Mouse (Mus musculus) heart, embryonic 12.5 days (tissue): ENCODE measurements around the gene Vps29. TPM values are rescaled to one million over a fixed set of nuclear protein-coding genes. Genes with fewer than 3 reads are reported as not detected.
A peak's percentile ranks its signal among the peaks of the same experiment; 100 is the strongest.

Experiments used
- ATAC-seq: fragments of 200-750 bp; cut with Nextera tagmentation; 2 replicates; pipeline ENCODE4 v1.8.0; 2017; ENCODE audit warnings: moderate TSS enrichment, moderate library complexity; ENCODE audit not compliant: insufficient number of reproducible peaks, low FRiP score
- H3K27ac ChIP-seq: fragments of 300-500 bp; sonication (generic); 2 replicates; pipeline ENCODE4 v1.5.1; 2016; ENCODE audit warnings: mild to moderate bottlenecking, moderate library complexity; ENCODE audit not compliant: poor library complexity, severe bottlenecking
- H3K27me3 ChIP-seq: fragments of 300-500 bp; sonication (generic); replicated peaks from 2 replicates; pipeline ENCODE4 v1.6.1; 2016; ENCODE audit warnings: mild to moderate bottlenecking, moderate library complexity
- H3K36me3 ChIP-seq: fragments of 300-500 bp; sonication (generic); 2 replicates; pipeline ENCODE4 v1.6.1; 2016; ENCODE audit warnings: mild to moderate bottlenecking, moderate library complexity
- H3K4me1 ChIP-seq: fragments of 300-500 bp; sonication (generic); replicated peaks from 2 replicates; pipeline ENCODE4 v1.6.1; 2016; ENCODE audit warnings: mild to moderate bottlenecking
- H3K4me2 ChIP-seq: fragments of 300-500 bp; sonication (generic); 2 replicates; pipeline ENCODE4 v1.6.1; 2016; ENCODE audit warnings: mild to moderate bottlenecking, moderate library complexity
- H3K4me3 ChIP-seq: fragments of 300-500 bp; sonication (generic); 2 replicates; pipeline ENCODE4 v1.5.1; 2016; ENCODE audit warnings: mild to moderate bottlenecking
- H3K9ac ChIP-seq: fragments of 300-500 bp; sonication (generic); 2 replicates; pipeline ENCODE4 v1.6.1; 2016; ENCODE audit warnings: mild to moderate bottlenecking, moderate library complexity
- H3K9me3 ChIP-seq: fragments of 300-500 bp; sonication (generic); replicated peaks from 2 replicates; pipeline ENCODE4 v1.6.1; 2016; ENCODE audit warnings: mild to moderate bottlenecking, moderate library complexity
- WGBS: fragments of 180-500 bp; shearing (Covaris S2); methylation state at CpG from one replicate; pipeline ENCODE4 v1.1.7; 2016; 5-methylcytosine and 5-hydroxymethylcytosine counted together
- polyA plus RNA-seq: library from polyadenylated mRNA; unstranded; fragments of >200 nt; fragmentation: Nextera tagmentation; extraction: Ambion mirVana; gene quantifications from 2 replicates; pipeline ENCODE4 v1.2.1, GENCODE M21; 2016

Vps29 gene
- polyA plus RNA-seq, 1 experiment from 2014 or later: 232 TPM

GRCm38 (mm10) chr5:122378171-122378570 lies 24.0 kb downstream of the Vps29 start:
- Histone ChIP-seq H3K27me3 (no peaks in the 10 kb centered on the region), H3K4me1 (peaks cover 8% of the 10 kb centered on the region), H3K27ac (no peak overlapping the region), H3K9ac (no peak overlapping the region), H3K36me3 (peaks cover 59% of the 10 kb centered on the region), H3K4me3 (no peak overlapping the region), H3K9me3 (no peaks in the 10 kb centered on the region), H3K4me2 (no peak overlapping the region)
- ATAC-seq: no peak
- WGBS: 87% methylated on average over 12 of the region's 12 CpGs

GRCm38 (mm10) chr5:122379374-122380155 lies 25.4 kb downstream of the Vps29 start:
- H3K27me3 ChIP-seq: no peaks in the 10 kb centered on the region
- peak; percentile 53; the same call in 1 of the 2 replicates for ATAC-seq

GRCm38 (mm10) chr5:122390006-122390405 lies 35.8 kb downstream of the Vps29 start:
- 84% methylated on average over 5 of the region's 5 CpGs for WGBS

More at GRCm38 (mm10) chr5:122379374-122380155, 25.4 kb downstream of the Vps29 start:
- no peak overlapping the region for H3K4me3 ChIP-seq
- H3K36me3 ChIP-seq: peaks cover 56% of the 10 kb centered on the region
- H3K27ac ChIP-seq: no peak overlapping the region
- WGBS: 57% methylated on average over 11 of the region's 11 CpGs
- no peak overlapping the region for H3K9ac ChIP-seq
- H3K9me3 ChIP-seq: no peaks in the 10 kb centered on the region
- no peak overlapping the region for H3K4me2 ChIP-seq
- H3K4me1 ChIP-seq: peaks cover 4% of the 10 kb centered on the region; the same call in 1 of the 2 replicates

GRCm38 (mm10) chr5:122390671-122391070 lies 36.5 kb downstream of the Vps29 start:
- H3K36me3 ChIP-seq: peaks cover 12% of the 10 kb centered on the region
- H3K9ac ChIP-seq: no peak overlapping the region
- H3K27ac ChIP-seq: no peak overlapping the region
- H3K4me2 ChIP-seq: no peak overlapping the region
- no peak for ATAC-seq
- no peak overlapping the region for H3K4me3 ChIP-seq
- H3K4me1 ChIP-seq: peaks cover 9% of the 10 kb centered on the region
- H3K9me3 ChIP-seq: no peaks in the 10 kb centered on the region
- H3K27me3 ChIP-seq: no peaks in the 10 kb centered on the region

More at GRCm38 (mm10) chr5:122390006-122390405, 35.8 kb downstream of the Vps29 start:
- Histone ChIP-seq H3K9me3 (no peaks in the 10 kb centered on the region), H3K27me3 (no peaks in the 10 kb centered on the region), H3K27ac (no peak overlapping the region), H3K4me3 (no peak overlapping the region), H3K36me3 (peaks cover 8% of the 10 kb centered on the region), H3K9ac (no peak overlapping the region), H3K4me1 (peaks cover 9% of the 10 kb centered on the region), H3K4me2 (no peak overlapping the region)
- ATAC-seq: no peak

GRCm38 (mm10) chr5:122391178-122391785 lies 37.1 kb downstream of the Vps29 start:
- Histone ChIP-seq H3K9ac (no peak overlapping the region), H3K4me1 (peaks cover 9% of the 10 kb centered on the region), H3K27me3 (no peaks in the 10 kb centered on the region), H3K36me3 (peaks cover 12% of the 10 kb centered on the region), H3K9me3 (no peaks in the 10 kb centered on the region), H3K4me3 (peak overlapping the region; percentile 87; the same call in 1 of the 2 replicates), H3K27ac (no peak overlapping the region), H3K4me2 (peak overlapping the region; percentile 84; the same call in 1 of the 2 replicates)
- ATAC-seq: no peak
- WGBS: 50% methylated on average over 16 of the region's 16 CpGs

- Histone ChIP-seq H3K9ac (peak within 1 kb of the TSS; percentile 87), H3K27ac (peak within 1 kb of the TSS; percentile 48), H3K4me3 (peak within 1 kb of the TSS; percentile 87), H3K36me3 (peaks cover 16% of the 10 kb centered on the region), H3K27me3 (no peaks in the 10 kb centered on the region), H3K4me1 (peaks cover 13% of the 10 kb centered on the region), H3K4me2 (peak within 1 kb of the TSS; percentile 84), H3K9me3 (no peaks in the 10 kb centered on the region)
- WGBS: under 1% methylated on average over 39 of the region's 39 CpGs
- peak; percentile 90 for ATAC-seq
Measured at GRCm38 (mm10) chr5:122391786-122392180, 37.6 kb downstream of the Vps29 start, which contains the start of gene Arpc3. Gene Arpc3 (plus strand): TSS chr5:122391878.

GRCm38 (mm10) chr5:122392227-122393004 lies 38.2 kb downstream of the Vps29 start:
- peaks cover 15% of the 10 kb centered on the region for H3K4me1 ChIP-seq
- peak overlapping the region; percentile 48; the same call in 1 of the 2 replicates for H3K27ac ChIP-seq
- peaks cover 22% of the 10 kb centered on the region for H3K36me3 ChIP-seq
- 8% methylated on average over 19 of the region's 19 CpGs for WGBS
- H3K9ac ChIP-seq: peak overlapping the region; percentile 87
- H3K4me2 ChIP-seq: peak overlapping the region; percentile 84
- H3K27me3 ChIP-seq: no peaks in the 10 kb centered on the region
- H3K9me3 ChIP-seq: no peaks in the 10 kb centered on the region
- ATAC-seq: 0 out of 2 replicates have a peak, but pooled peaks have one; percentile 52
- peak overlapping the region; percentile 87 for H3K4me3 ChIP-seq

GRCm38 (mm10) chr5:122393887-122394286 lies 39.7 kb downstream of the Vps29 start:
- peaks cover 23% of the 10 kb centered on the region for H3K4me1 ChIP-seq
- no peaks in the 10 kb centered on the region for H3K27me3 ChIP-seq
- no peak overlapping the region for H3K4me2 ChIP-seq
- ATAC-seq: no peak
- no peak overlapping the region for H3K27ac ChIP-seq
- 43% methylated on average over 2 of the region's 2 CpGs for WGBS
- peaks cover 30% of the 10 kb centered on the region for H3K36me3 ChIP-seq
- H3K9me3 ChIP-seq: no peaks in the 10 kb centered on the region
- no peak overlapping the region for H3K9ac ChIP-seq
- no peak overlapping the region for H3K4me3 ChIP-seq

- Histone ChIP-seq H3K4me2 (no peak overlapping the region), H3K27ac (peak overlapping the region; percentile 72), H3K36me3 (peaks cover 49% of the 10 kb centered on the region), H3K4me3 (no peak overlapping the region), H3K27me3 (no peaks in the 10 kb centered on the region), H3K4me1 (peaks cover 40% of the 10 kb centered on the region), H3K9ac (no peak overlapping the region), H3K9me3 (no peaks in the 10 kb centered on the region)
- ATAC-seq: peak; percentile 51
- WGBS: 64% methylated on average over 10 of the region's 10 CpGs
Measured at GRCm38 (mm10) chr5:122396791-122397190, 42.6 kb downstream of the Vps29 start.

GRCm38 (mm10) chr5:122397495-122397894 lies 43.3 kb downstream of the Vps29 start:
- no peak for ATAC-seq
- Histone ChIP-seq H3K4me2 (no peak overlapping the region), H3K27me3 (no peaks in the 10 kb centered on the region), H3K4me1 (peaks cover 37% of the 10 kb centered on the region), H3K36me3 (peaks cover 56% of the 10 kb centered on the region), H3K4me3 (no peak overlapping the region), H3K9me3 (no peaks in the 10 kb centered on the region), H3K27ac (no peak overlapping the region), H3K9ac (no peak overlapping the region)
- 88% methylated on average over 8 of the region's 8 CpGs for WGBS

- 89% methylated on average over 8 of the region's 8 CpGs for WGBS
- Histone ChIP-seq H3K27ac (no peak overlapping the region), H3K4me1 (peaks cover 31% of the 10 kb centered on the region)
Measured at GRCm38 (mm10) chr5:122399871-122400270, 45.7 kb downstream of the Vps29 start.

More at GRCm38 (mm10) chr5:122399871-122400270, 45.7 kb downstream of the Vps29 start:
- Histone ChIP-seq H3K27me3 (no peaks in the 10 kb centered on the region), H3K4me3 (no peak overlapping the region), H3K4me2 (no peak overlapping the region), H3K36me3 (peaks cover 73% of the 10 kb centered on the region), H3K9ac (no peak overlapping the region), H3K9me3 (no peaks in the 10 kb centered on the region)
- ATAC-seq: no peak
